ENCODE assay signal across 7 mouse cellular contexts in genomic region chr7:80025391-80026117, GRCm38 (mm10). TPM values are rescaled to one million over a fixed set of nuclear protein-coding genes. Genes with fewer than 3 reads are reported as not detected.
DNase-seq lines count a peak whose midpoint lies in the region; ATAC-seq and TF ChIP-seq lines count a peak whose summit lies in the region.

No protein-coding gene starts in this region.

- peaks cover 5% of the 10 kb centered on the region; the same call in 1 of the 2 replicates for H3K4me1 ChIP-seq in lung, adult 2 months (ENCODE audit: control insufficient read depth, insufficient read depth, low read length)
- H3K4me1 ChIP-seq in embryonic facial prominence, embryonic 11.5 days (ENCODE audit: control insufficient read depth, insufficient read depth, low read length): no peaks in the 10 kb centered on the region
- H3K4me1 ChIP-seq in hindbrain, embryonic 15.5 days (replicated peaks): peaks cover 29% of the 10 kb centered on the region
- peaks cover 26% of the 10 kb centered on the region for H3K4me1 ChIP-seq in midbrain, embryonic 16.5 days (ENCODE audit: control insufficient read depth, insufficient read depth, low read length)

- no peaks in the 10 kb centered on the region for H3K36me3 ChIP-seq in embryonic facial prominence, embryonic 11.5 days (replicated peaks; ENCODE audit: control insufficient read depth, insufficient read depth, low read depth, low read length)
- no peaks in the 10 kb centered on the region for H3K36me3 ChIP-seq in hindbrain, embryonic 15.5 days
- no peaks in the 10 kb centered on the region for H3K36me3 ChIP-seq in midbrain, embryonic 16.5 days (ENCODE audit: control insufficient read depth, insufficient read depth, low read length)

- 1% methylated on average over 28 of the region's 28 CpGs for WGBS in lung, adult 2 months
- WGBS in embryonic facial prominence, embryonic 11.5 days: under 1% methylated on average over 28 of the region's 28 CpGs
- under 1% methylated on average over 28 of the region's 28 CpGs for WGBS in hindbrain, embryonic 15.5 days
- under 1% methylated on average over 27 of the region's 28 CpGs for WGBS in midbrain, embryonic 16.5 days

- DNase-seq in lung, adult 2 months: no peak
- no peak for DNase-seq in lung, postnatal 14 days
- peak; percentile 35 for DNase-seq in embryonic facial prominence, embryonic 11.5 days (ENCODE audit: low spot score)
- no peak for DNase-seq in c-Kit-positive CD71-positive TER-119-positive erythroid progenitor cells, embryonic 14.5 days (ENCODE audit: low spot score)
- DNase-seq in right cerebral cortex, postnatal 4 days: no peak

- H3K27ac ChIP-seq in embryonic facial prominence, embryonic 11.5 days (replicated peaks; ENCODE audit: low read depth, low read length): peak overlapping the region; percentile 90
- H3K27ac ChIP-seq in hindbrain, embryonic 15.5 days (replicated peaks): peak overlapping the region; percentile 96
- H3K27ac ChIP-seq in midbrain, embryonic 16.5 days (ENCODE audit: low read length): peak overlapping the region; percentile 94

- H3K9me3 ChIP-seq in embryonic facial prominence, embryonic 11.5 days (replicated peaks; ENCODE audit: control insufficient read depth, low read length): no peaks in the 10 kb centered on the region
- no peaks in the 10 kb centered on the region for H3K9me3 ChIP-seq in hindbrain, embryonic 15.5 days
- no peaks in the 10 kb centered on the region for H3K9me3 ChIP-seq in midbrain, embryonic 16.5 days (replicated peaks; ENCODE audit: control insufficient read depth, low read length, poor library complexity, severe bottlenecking)

- no peak for TF ChIP-seq POLR2A in lung, adult 2 months (IDR thresholded peaks at IDR 0.05; ENCODE audit: borderline replicate concordance, extremely low read depth, low read depth, low read length)

- no peaks in the 10 kb centered on the region for H3K27me3 ChIP-seq in embryonic facial prominence, embryonic 11.5 days (ENCODE audit: control insufficient read depth, insufficient read depth, low read length)
- no peaks in the 10 kb centered on the region for H3K27me3 ChIP-seq in hindbrain, embryonic 15.5 days
- H3K27me3 ChIP-seq in midbrain, embryonic 16.5 days (ENCODE audit: control insufficient read depth, insufficient read depth, low read depth, low read length): no peaks in the 10 kb centered on the region

- H3K9ac ChIP-seq in embryonic facial prominence, embryonic 11.5 days (replicated peaks; ENCODE audit: low read length): peak overlapping the region; percentile 98
- H3K9ac ChIP-seq in hindbrain, embryonic 15.5 days: peak overlapping the region; percentile 90
- H3K9ac ChIP-seq in midbrain, embryonic 16.5 days (ENCODE audit: low read depth, low read length): peak overlapping the region; percentile 90

- peak; percentile 19 for ATAC-seq in embryonic facial prominence, embryonic 11.5 days (replicated peaks; ENCODE audit: insufficient number of reproducible peaks, low FRiP score, low TSS enrichment, low read depth)
- peak; percentile 27 for ATAC-seq in hindbrain, embryonic 15.5 days (ENCODE audit: low FRiP score, low read depth)
- peak; percentile 27 for ATAC-seq in midbrain, embryonic 16.5 days

- no peak for TF ChIP-seq CTCF in lung, adult 2 months (IDR thresholded peaks at IDR 0.05; ENCODE audit: insufficient read depth, low read length)

- H3K4me3 ChIP-seq in lung, adult 2 months (replicated peaks; ENCODE audit: extremely low read depth, low read depth, low read length): peak overlapping the region; percentile 80
- H3K4me3 ChIP-seq in embryonic facial prominence, embryonic 11.5 days (ENCODE audit: low read depth, low read length): peak overlapping the region; percentile 87
- H3K4me3 ChIP-seq in hindbrain, embryonic 15.5 days: peak overlapping the region; percentile 91
- peak overlapping the region; percentile 65 for H3K4me3 ChIP-seq in midbrain, embryonic 16.5 days (ENCODE audit: low read depth, low read length)

- peak overlapping the region; percentile 87 for H3K4me2 ChIP-seq in embryonic facial prominence, embryonic 11.5 days (ENCODE audit: low read depth, low read length)
- H3K4me2 ChIP-seq in hindbrain, embryonic 15.5 days: peak overlapping the region; percentile 84
- peak overlapping the region; percentile 75 for H3K4me2 ChIP-seq in midbrain, embryonic 16.5 days (ENCODE audit: low read length)

RNA-seq across cellular contexts. Expression of gene Zfp710, which starts 0.9 kb away (rescaled TPM):
- 60.0 and 65.8 TPM in 2 replicates for polyA plus RNA-seq in lung, adult 2 months (2012; rRNA removed)
- polyA plus RNA-seq in embryonic facial prominence, embryonic 11.5 days (2014; fragmentation: Nextera tagmentation; extraction: Ambion mirVana): 16.4 and 17.8 TPM in 2 replicates
- polyA plus RNA-seq in hindbrain, embryonic 15.5 days (2015; fragmentation: Nextera tagmentation; extraction: Ambion mirVana): 16.3 and 17.2 TPM in 2 replicates
- 15.0 and 15.8 TPM in 2 replicates for polyA plus RNA-seq in midbrain, embryonic 16.5 days (2015; fragmentation: Nextera tagmentation; extraction: Ambion mirVana)
